Mouse (Mus musculus): ENCODE measurements around the gene Lrrc34. TPM values are rescaled to one million over a fixed set of nuclear protein-coding genes. Genes with fewer than 3 reads are reported as not detected.

Gene Lrrc34
- under 1 TPM in 1 of 2 experiments, not detected in 1; 0.29 TPM for polyA plus RNA-seq (2017; shearing (Covaris generic))

DNA sequence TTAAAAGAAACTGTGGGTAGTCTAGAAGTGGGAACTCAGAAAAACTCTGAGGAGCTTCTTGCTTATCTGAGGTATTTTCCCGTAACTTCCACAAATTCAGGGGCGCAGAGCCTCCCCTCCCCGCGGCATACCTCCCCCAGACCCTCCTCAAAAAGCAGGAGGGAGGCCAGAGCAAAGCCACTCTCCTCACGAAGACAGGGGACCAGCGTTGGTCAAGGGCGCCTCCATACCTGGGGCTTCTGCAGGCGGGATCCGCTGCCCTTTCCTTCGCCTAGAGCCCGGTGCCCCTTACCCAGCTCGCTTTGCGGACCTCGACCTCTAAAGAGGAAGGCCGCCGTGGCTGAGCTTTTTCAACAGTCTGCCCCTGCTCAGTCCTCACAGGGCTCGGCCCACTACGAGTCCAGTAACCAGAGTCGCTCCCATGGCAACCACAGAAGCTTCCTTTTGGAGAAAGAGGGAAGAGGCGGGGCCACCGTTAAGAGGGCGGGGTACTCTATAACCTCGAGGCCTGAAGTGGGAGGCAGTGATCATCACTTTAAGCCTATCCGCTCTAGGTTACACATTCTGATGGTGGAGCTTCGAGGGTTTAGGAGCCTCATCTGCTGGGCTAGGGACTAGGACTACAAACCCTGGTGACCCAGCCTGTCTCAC lies at the start of gene Lrrc34:
Gene Lrrc34, minus strand, starts transcription at position 430 of the 651 bp plus-strand sequence.

DNA sequence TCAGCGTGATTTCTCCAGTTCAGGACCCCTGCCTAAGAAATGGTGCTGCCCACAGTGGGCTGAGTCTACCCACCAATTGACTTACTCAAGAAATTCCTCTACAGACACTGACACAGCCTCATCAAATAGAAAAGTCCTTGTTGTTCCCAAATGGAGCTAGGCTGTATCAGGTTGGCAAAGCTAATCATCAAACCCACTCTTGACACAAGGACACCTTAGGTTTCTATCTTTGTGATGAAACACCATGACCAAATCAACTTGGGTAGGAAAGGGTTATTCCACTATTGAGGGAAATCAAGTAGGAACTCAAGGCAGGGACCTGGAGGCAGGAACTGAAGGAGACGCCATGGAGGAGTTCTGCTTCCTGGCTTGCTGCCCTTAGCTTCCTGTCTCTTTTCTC lies 3.5 kb downstream of the Lrrc34 start, which contains the start of gene Lrriq4:
Gene Lrriq4, plus strand, starts transcription at position 301 of the 400 bp plus-strand sequence.

DNA sequence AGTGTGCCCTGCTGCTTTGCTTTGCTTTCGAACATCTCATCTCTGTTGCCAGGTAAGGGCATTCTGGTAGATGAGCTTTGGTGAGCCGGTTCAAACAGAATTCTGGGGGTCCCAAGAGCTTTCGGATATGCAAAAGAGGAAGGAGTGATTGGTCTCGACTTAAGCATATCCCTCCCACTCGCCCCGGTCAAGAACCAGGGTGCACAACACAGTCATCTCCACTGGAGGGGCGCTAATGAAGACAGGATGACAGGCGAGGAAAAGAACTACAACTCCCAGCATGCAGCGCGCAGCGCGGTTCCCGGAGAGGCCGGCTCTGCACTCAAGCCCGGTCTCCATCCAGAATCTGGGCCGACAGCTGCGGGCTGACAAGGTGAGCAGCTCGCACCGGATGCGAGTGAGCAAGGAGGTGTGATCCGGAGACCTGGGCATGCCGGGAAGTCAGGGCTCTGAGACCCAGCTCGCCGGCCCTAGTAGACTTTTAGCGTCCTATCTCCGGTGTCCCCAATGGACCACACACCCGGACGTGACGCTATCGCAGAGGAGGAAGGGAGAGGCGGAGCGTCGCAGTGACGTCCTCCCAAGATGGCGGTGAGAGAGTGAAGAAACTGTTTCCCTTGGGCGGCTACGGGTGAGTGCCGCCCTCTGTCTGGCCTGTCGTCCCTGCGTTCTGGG lies 45.5 kb downstream of the Lrrc34 start, which contains the start of gene Mynn:
Gene Mynn, plus strand, starts transcription at position 1 of the 675 bp plus-strand sequence.

DNA sequence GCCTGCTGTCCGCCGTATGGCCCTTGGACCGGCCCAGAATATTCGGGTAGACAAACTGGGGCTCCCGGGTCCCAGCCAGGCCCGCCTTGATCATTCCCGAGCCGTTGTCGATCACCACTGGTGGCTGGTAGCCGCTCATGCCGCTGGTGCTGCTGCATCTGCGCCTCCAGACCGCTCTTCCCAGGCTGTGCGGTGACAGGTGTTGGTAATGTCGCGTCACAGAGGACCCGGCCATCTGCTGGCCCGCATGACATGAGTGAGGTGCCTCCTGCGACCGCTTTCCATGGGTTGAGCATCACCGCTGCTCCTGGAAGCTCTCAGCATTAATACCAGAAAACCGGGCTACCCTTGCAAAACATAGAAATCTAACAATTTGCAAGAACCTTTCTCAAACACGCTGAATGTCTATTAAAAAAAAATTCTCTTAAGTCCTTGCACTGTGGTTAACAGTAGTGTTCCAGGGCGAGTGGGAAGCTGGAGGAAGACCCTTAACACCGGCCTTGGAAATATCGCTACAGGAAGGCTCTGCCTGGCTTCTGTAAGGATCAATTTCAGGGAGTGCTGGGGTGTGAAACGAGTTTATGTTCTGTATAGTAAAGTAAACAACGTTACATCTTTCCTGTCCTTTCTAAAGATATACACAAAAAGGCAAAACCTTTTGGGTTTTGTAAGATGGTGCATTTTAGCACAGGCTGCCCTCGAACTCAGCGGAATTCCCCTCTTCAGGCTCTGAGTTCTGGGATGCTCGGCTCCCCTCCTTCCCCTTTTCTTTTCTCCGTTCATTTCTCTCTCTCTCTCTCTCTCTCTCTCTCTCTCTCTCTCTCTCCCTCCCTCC lies 47.7 kb downstream of the Lrrc34 start, which contains the start of gene Actrt3:
Gene Actrt3, minus strand, starts transcription at position 229 of the 835 bp plus-strand sequence.

Other genes starting within 250 kb of the Lrrc34 start
- gene Mecom, start 99.9 kb downstream of the Lrrc34 start, polyA plus RNA-seq (2017; shearing (Covaris generic)) = 1 to 10 TPM in 1 of 2 experiments, under 1 TPM in 1; 0.43 to 1.1 TPM
- gene Actrt3, start 47.9 kb downstream of the Lrrc34 start, polyA plus RNA-seq (2017; shearing (Covaris generic)) = under 1 TPM in 1 of 2 experiments, not detected in 1; 0.34 TPM
- 10 to 100 TPM; 47.3 to 51.0 TPM for gene Mynn, start 45.8 kb downstream of the Lrrc34 start, polyA plus RNA-seq (2017; shearing (Covaris generic))
- under 1 TPM; 0.12 to 0.32 TPM for gene Lrriq4, start 3.4 kb downstream of the Lrrc34 start, polyA plus RNA-seq (2017; shearing (Covaris generic))
- under 1 TPM in 1 of 2 experiments, not detected in 1; 0.73 TPM for gene Lrrc31, start 52.0 kb upstream of the Lrrc34 start, polyA plus RNA-seq (2017; shearing (Covaris generic))
- under 1 TPM; 0.16 to 0.67 TPM for gene Samd7, start 98.4 kb upstream of the Lrrc34 start, polyA plus RNA-seq (2017; shearing (Covaris generic))
- 10 to 100 TPM; 73.0 to 75.6 TPM for gene Sec62, start 145.0 kb upstream of the Lrrc34 start, polyA plus RNA-seq (2017; shearing (Covaris generic))
- gene Gpr160, start 208.1 kb upstream of the Lrrc34 start, polyA plus RNA-seq (2017; shearing (Covaris generic)) = 1 to 10 TPM in 1 of 2 experiments, under 1 TPM in 1; 0.94 to 5.2 TPM